ENCODE assay signal across 26 mouse cellular contexts in the genomic region with DNA sequence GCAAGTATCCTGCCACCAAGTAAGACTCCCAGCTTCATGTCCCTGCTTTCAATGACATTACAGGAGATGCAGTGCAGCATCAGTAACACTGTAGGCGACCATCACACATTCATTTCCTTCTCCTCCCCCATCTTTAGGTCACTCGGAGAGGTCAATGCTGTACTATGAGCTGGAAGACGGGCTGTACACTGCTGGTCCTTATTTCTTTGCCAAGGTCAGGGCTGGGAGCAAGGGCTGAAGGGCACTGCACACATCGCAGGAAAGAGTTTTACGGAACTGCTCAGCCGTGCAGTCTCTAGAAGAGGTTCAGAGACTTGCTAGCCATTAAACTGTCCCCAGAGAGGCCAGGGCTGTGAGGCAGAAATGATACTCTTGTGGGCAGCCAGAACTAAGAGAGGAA. TPM values are rescaled to one million over a fixed set of nuclear protein-coding genes. Genes with fewer than 3 reads are reported as not detected.
DNase-seq lines count a peak whose midpoint lies in the region; ATAC-seq and TF ChIP-seq lines count a peak whose summit lies in the region.
"Had no signal": no experiment of that assay in that cellular context is flagged by ENCODE, and none has a peak within 500 bp of the region (broad histone marks: within the 10 kb centered on the region; RNA-seq: fewer than 3 reads in every experiment).

No protein-coding gene starts in this region.

- TF ChIP-seq CTCF in kidney, postnatal 0 days (IDR thresholded peaks at IDR 0.05; ENCODE audit: low read depth): no peak

- ATAC-seq in kidney, postnatal 0 days (replicated peaks; ENCODE audit: low FRiP score, low read depth): peak; percentile 62; the same call in 1 of the 2 replicates
- no peak for ATAC-seq in activated CD4-positive, CD25-positive, alpha-beta regulatory T cell, adult 4 months
- ATAC-seq: forebrain, embryonic 15.5 days had no signal

- WGBS in kidney, postnatal 0 days: 16% methylated on average over 6 of the region's 6 CpGs

- peaks cover 6% of the 10 kb centered on the region; the same call in 1 of the 2 replicates for H3K4me1 ChIP-seq in kidney, postnatal 0 days (replicated peaks; ENCODE audit: insufficient read depth, low read length)
- H3K4me1 ChIP-seq: forebrain, embryonic 15.5 days had no signal

- peak; percentile 32 for DNase-seq in retina, embryonic 14.5 days (ENCODE audit: low spot score)
- DNase-seq in retina, postnatal 1 day: no peak
- DNase-seq in kidney, adult 9 months: peak; percentile 49
- DNase-seq in kidney, postnatal 0 days (ENCODE audit: low spot score): peak; percentile 44
- peak; percentile 46 to 48 for DNase-seq in kidney, postnatal 36 days
- no peak for DNase-seq in frontal cortex, adult 2 months (ENCODE audit: extremely low spot score in 1 of 2, low spot score in 1 of 2)
- no peak for DNase-seq in left cerebral cortex, postnatal 25 days (ENCODE audit: low spot score in 2 of 2)
- DNase-seq: adrenal gland, adult 8-10 months; cerebellum, adult 11 months; cerebellum, adult 8-10 months; cerebellum, postnatal 14 days; embryo, embryonic 11 days; gastrocnemius, postnatal 10 days; heart, adult 18-20 months; heart, postnatal 10 days; heart, postnatal 4 days had no signal

- H3K27ac ChIP-seq in kidney, postnatal 0 days: no peak overlapping the region
- H3K27ac ChIP-seq: embryonic facial prominence, embryonic 15.5 days; forebrain, embryonic 10.5 days; forebrain, embryonic 15.5 days; heart, embryonic 10.5 days; hindbrain, embryonic 12.5 days had no signal

- H3K9ac ChIP-seq in kidney, postnatal 0 days (ENCODE audit: low read depth, low read length): no peak overlapping the region
- H3K9ac ChIP-seq: embryonic facial prominence, embryonic 15.5 days; forebrain, embryonic 15.5 days; hindbrain, embryonic 12.5 days had no signal

- H3K27me3 ChIP-seq in kidney, postnatal 0 days (ENCODE audit: insufficient read depth, low read length): no peaks in the 10 kb centered on the region
- H3K27me3 ChIP-seq: embryonic facial prominence, embryonic 15.5 days; forebrain, embryonic 15.5 days had no signal

- H3K9me3 ChIP-seq in kidney, postnatal 0 days (replicated peaks; ENCODE audit: low read length): no peaks in the 10 kb centered on the region
- H3K9me3 ChIP-seq: embryonic facial prominence, embryonic 15.5 days; forebrain, embryonic 10.5 days; forebrain, embryonic 15.5 days; heart, embryonic 10.5 days; hindbrain, embryonic 12.5 days had no signal

- H3K4me3 ChIP-seq in kidney, postnatal 0 days (replicated peaks; ENCODE audit: low read depth, low read length): no peak overlapping the region
- H3K4me3 ChIP-seq: embryonic facial prominence, embryonic 15.5 days; erythroblast, embryonic 14.5 days; forebrain, embryonic 10.5 days; forebrain, embryonic 15.5 days; heart, embryonic 10.5 days; hindbrain, embryonic 12.5 days had no signal

- H3K36me3 ChIP-seq in kidney, postnatal 0 days (ENCODE audit: insufficient read depth, low read length): no peaks in the 10 kb centered on the region
- H3K36me3 ChIP-seq: embryonic facial prominence, embryonic 15.5 days; forebrain, embryonic 10.5 days; forebrain, embryonic 15.5 days; heart, embryonic 10.5 days; hindbrain, embryonic 12.5 days had no signal

- intact Hi-C loops in left cerebral cortex, postnatal 25 days (cut with DNase I): no loop called here

- no peak overlapping the region for H3K4me2 ChIP-seq in kidney, postnatal 0 days (ENCODE audit: low read length)
- H3K4me2 ChIP-seq: embryonic facial prominence, embryonic 15.5 days; forebrain, embryonic 15.5 days; hindbrain, embryonic 12.5 days had no signal

RNA-seq across cellular contexts. Expression of gene Abcg5, which starts 13.7 kb away (rescaled TPM):
- 4.1 and 4.8 TPM in 2 replicates for polyA plus RNA-seq in kidney, postnatal 0 days (2015; fragmentation: Nextera tagmentation; extraction: Ambion mirVana)
- 0.08 TPM in 1 of 2 replicates, not detected in the other for polyA plus RNA-seq in frontal cortex, adult 2 months (2012; rRNA removed)
- total RNA-seq in left cerebral cortex, postnatal 25 days (2021): not detected
- polyA plus RNA-seq in activated CD4-positive, CD25-positive, alpha-beta regulatory T cell, adult 4 months (2017; shearing (Covaris generic)): not detected
- total RNA-seq: common myeloid progenitor, adult 5-6 weeks; gastrocnemius, postnatal 10 days; gastrocnemius, postnatal 4 days; heart, adult 18-20 months; heart, postnatal 10 days; heart, postnatal 4 days had no signal
- polyA plus RNA-seq: erythroblast, embryonic 14.5 days had no signal

RNA-seq across cellular contexts. Expression of gene Abcg8, which starts 20.4 kb away (rescaled TPM):
- polyA plus RNA-seq in kidney, postnatal 0 days (2015; fragmentation: Nextera tagmentation; extraction: Ambion mirVana): 0.36 and 0.38 TPM in 2 replicates
- polyA plus RNA-seq in frontal cortex, adult 2 months (2012; rRNA removed): not detected in 2 replicates
- not detected for total RNA-seq in left cerebral cortex, postnatal 25 days (2021)
- not detected for polyA plus RNA-seq in activated CD4-positive, CD25-positive, alpha-beta regulatory T cell, adult 4 months (2017; shearing (Covaris generic))
- total RNA-seq: adrenal gland, adult 8-10 months; common myeloid progenitor, adult 5-6 weeks; gastrocnemius, postnatal 10 days; heart, adult 18-20 months; heart, postnatal 10 days; heart, postnatal 4 days had no signal
- polyA plus RNA-seq: erythroblast, embryonic 14.5 days; heart, embryonic 14.5 days had no signal

Comparison
In these comparisons a context has a peak if more than half of its experiments do, and no peak if none do; other contexts are left out.
1. DNase-seq: peak in retina, embryonic 14.5 days (single experiment), kidney, adult 9 months (single experiment), kidney, postnatal 0 days (single experiment) and kidney, postnatal 36 days (2 of 2); none in retina, postnatal 1 day (single experiment), frontal cortex, adult 2 months (0 of 2) and left cerebral cortex, postnatal 25 days (0 of 2).